Mouse (Mus musculus) erythroid progenitor cell, adult 5-6 weeks (primary cell): ENCODE data around the gene Tmem145. TPM values are rescaled to one million over a fixed set of nuclear protein-coding genes. Genes with fewer than 3 reads are reported as not detected.
A peak's percentile ranks its signal among the peaks of the same experiment; 100 is the strongest.
"Not testable (repeated sequence)": the region's sequence is repeated elsewhere in the genome, so short reads cannot be mapped to it uniquely, and the experiment has no call there.

ENCODE experiments used
- ATAC-seq: replicated peaks from 2 replicates; pipeline ENCODE4 v1.8.0; 2016; ENCODE audit warnings: moderate number of reproducible peaks, mild to moderate bottlenecking, moderate TSS enrichment, inconsistent platforms; ENCODE audit not compliant: poor library complexity, low FRiP score, severe bottlenecking
- total RNA-seq, 2 experiments: library from RNA; stranded (forward) in 1 of 2; stranded (reverse) in 1 of 2; fragments of 150-400 nt in 1 of 2; fragments of 186-747, 209-891 nt in 1 of 2; gene quantifications; 2 replicates each; pipeline versions ENCODE4 v1.2.3 to v1.2.4; 2015 to 2017; ENCODE audit warnings: low replicate concordance in 2 of 2

The Tmem145 gene
- total RNA-seq, 2 experiments from 2014 or later, result not detected

DNA sequence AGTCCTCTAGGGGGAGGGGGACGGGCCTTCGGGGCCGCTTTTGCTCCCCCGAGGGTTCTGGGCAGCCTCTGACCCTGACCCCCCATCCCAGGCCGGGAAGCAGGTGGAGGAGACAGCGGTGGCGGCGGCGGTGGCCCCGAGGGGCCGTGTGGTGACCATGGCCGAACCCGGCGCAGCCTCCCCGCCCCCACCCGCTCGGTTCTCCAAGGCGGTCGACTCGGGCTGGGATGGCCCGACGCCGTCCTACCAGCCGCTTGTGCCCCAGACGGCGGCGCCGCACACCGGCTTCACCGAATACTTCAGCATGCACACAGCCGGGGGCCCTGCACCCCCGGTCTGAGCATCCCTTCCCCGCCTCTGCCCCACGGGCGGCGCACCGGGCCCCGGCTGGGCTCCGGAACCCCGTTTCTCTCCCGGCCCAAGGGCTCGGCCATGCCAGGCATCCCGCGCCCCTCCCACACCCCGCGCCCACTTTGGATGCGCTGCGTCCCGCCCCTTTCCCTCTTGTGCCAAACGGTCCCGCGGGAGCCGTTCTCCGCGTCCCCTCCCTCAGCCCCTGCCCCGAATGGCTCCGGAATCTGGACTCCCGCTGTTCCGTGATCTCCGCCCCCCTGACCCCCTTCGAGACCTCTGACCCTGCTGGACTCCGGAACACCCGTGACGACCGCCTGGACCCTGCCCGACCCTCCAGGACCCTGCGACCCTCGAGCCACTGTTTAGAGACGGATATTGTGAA is 9.6 kb downstream of the Tmem145 start:
- ATAC-seq, result no peak

DNA sequence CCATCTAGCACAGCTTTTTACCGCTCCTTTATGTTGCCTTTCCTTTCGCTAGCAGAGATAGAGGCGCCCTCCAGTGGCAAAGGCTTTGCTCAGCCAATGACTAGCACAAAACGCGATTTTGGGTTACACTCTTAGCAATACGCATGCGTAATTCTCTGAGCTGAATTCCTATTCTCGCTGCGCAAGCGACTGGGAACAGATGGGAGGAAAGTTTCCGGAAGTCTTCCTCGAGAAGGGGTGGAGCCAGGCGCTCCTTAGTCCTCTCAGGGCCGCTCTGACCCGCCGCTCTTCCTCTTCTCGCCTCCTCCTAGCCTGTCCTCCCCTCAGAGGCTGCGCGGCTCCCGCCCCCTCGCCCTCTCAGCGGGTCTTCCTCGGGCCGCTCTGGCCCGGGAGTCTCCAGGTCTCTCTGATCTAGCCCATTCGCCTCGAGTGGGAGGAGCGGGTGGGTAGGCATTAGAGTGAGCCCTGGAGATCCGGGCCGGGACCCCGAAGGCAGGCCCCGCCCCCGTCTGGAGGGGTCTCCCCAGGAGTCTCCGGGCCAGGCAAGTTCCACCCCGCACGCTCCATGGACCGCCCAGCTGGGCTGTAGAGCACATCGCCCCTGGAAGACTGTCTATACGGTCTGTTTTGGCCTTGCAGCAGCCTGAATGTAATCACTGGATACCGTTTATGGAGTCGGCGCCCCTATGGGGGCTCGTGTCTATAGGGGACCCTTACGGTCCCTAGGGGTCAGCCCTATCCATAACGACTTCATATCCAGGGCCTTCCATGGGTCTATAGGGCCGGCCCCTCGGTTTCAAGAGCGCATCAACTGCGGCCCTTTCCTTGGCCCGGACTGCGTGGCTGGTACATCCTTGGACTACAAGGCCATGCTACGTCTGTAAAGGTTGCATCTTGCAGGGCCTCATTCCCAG is 10.9 kb downstream of the Tmem145 start, which contains the start of gene Megf8:
Gene Megf8, plus strand, starts transcription at position 633 of the 914 bp plus-strand sequence.
- ATAC-seq, result peak; percentile 68

GRCm38 (mm10) chr7:25317446-25317999 is 11.6 kb downstream of the Tmem145 start:
- ATAC-seq, result no peak

- no peak for ATAC-seq
Measured at GRCm38 (mm10) chr7:25322058-25322484, 16.2 kb downstream of the Tmem145 start.

- no peak for ATAC-seq
Measured at GRCm38 (mm10) chr7:25323219-25323618, 17.3 kb downstream of the Tmem145 start.

DNA sequence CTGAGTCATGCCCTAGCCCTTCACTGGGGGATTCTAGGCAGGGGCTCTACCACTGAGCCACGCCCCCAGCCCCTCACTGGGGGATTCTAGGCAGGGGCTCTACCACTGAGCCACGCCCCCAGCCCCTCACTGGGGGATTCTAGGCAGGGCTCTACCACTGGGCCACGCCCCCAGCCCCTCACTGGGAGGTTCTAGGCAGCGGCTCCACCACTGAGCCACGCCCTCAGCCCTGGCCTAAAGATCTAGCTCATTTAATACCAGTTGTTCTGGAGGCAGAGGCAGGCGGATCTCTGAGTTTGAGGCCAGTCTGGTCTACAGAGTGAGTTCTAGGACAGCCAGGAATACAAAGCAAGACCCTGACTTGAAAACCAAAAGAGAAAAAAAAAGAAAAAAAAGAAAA is 19.5 kb downstream of the Tmem145 start:
- ATAC-seq, result not testable (repeated sequence)

GRCm38 (mm10) chr7:25326233-25326632 is 20.3 kb downstream of the Tmem145 start:
- no peak for ATAC-seq

DNA sequence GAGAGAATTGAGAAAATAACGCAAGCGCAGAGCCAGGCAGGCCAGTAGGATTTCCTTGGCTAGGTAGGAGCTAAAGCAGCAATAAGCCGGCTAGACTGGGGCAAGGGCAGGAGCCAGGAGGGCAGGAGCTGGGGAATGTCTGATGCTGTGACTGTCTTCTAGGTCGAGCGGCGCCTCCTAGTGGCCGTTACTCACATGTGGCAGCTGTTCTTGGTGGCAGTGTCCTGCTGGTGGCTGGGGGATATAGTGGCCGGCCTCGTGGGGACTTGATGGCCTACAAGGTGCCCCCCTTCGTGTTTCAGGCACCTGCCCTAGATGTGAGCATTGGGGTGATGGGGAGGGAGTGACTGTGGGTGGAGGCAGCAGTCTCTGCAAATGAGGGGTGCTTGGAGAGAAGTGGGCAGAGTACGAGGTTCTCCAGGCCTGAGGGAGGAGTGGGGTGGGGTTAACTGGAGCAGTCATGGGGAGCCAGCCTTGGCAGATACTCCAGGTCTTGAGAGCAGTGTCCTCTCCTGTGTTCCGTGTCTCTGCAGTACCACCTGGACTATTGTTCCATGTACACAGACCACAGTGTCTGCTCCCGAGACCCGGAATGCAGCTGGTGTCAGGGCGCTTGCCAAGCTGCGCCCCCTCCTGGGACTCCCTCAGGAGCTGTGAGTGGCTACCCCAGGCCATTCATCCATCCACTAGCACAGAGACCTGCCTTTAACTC is 27.8 kb downstream of the Tmem145 start:
- peak; percentile 72 for ATAC-seq

DNA sequence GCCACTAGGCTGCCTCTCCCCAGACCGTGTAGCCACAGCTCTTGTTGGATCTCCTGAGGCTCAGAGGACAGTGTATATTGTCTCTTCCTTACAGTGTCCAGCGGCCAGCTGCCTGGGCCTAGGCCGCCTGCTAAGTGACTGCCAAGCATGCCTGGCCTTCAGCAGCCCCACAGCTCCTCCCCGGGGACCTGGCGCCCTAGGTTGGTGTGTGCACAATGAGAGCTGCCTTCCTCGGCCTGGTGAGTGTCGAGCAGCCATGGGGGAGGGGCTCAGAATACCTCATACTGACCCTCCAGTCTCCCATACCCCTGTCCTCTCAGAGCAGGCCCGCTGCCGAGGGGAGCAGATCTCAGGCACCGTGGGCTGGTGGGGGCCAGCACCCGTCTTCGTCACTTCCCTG is 28.6 kb downstream of the Tmem145 start:
- ATAC-seq, result no peak

GRCm38 (mm10) chr7:25339329-25339728 is 33.4 kb downstream of the Tmem145 start:
- ATAC-seq, result no peak

DNA sequence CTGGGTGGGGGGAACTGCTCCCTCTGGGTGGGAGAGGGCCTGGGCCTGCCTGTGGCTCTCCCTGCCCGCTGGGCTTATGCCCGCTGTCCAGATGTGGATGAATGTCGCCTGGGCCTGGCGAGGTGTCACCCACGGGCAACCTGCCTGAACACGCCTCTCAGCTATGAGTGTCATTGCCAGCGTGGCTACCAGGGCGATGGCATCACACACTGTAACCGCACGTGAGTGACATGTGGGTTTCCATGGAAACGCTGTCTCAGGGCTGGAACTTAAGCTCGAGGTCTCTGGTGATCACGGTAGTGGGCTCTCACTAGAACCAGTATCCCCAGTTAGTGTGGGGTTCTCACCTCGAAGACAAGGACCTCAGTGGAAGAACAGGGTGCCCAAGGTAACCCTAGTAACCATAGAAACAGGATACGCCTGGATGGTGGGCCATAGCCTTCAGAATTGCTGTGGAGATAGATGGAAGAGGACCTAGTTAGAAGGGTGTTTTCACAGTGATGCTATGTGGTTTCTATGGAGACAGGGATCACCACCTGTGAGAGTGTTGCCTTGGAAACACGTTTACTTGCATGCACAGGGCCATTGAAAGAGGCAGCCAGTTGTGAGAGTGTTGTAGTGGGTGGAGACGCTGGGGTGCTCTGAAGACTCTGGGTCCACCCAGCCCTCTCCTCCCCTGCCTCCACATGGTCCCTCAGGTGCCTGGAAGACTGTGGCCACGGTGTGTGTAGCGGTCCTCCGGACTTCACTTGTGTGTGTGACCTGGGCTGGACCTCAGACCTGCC is 35.3 kb downstream of the Tmem145 start:
- ATAC-seq, result no peak

DNA sequence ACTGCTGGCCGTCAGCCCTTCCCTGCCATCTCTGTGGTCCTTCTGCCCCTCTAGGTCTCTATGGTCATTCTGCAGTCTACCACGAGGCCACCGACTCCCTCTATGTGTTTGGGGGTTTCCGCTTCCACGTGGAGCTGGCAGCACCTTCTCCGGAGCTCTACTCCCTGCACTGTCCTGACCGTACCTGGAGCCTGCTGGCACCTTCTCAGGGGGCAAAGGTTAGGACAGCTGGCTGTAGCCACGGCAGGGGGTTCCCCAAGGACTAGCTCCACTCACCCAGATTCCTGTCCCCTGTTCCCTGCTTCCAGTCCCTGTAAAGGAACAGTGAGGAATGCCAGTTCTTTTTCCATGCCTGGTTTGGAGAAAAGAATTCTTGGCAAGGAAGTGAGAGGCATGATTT is 43.0 kb downstream of the Tmem145 start:
- ATAC-seq, result no peak

- ATAC-seq, result no peak
Measured at GRCm38 (mm10) chr7:25358721-25359206, 52.9 kb downstream of the Tmem145 start.

DNA sequence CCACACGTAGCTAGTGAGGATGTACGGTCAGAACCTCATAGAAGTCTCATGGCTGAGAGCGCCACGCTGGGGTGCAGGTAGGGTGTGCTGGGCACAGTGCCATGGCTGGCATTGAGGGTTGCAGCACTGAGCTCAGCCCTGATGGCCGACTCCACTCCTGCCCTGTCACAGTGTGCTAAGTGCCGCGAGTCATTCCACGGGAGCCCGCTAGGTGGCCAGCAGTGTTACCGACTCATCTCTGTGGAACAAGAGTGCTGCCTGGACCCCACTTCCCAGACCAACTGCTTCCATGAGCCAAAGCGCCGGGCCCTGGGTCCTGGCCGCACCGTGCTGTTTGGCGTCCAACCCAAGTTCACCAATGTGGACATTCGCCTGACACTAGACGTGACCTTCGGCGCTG is 57.2 kb downstream of the Tmem145 start:
- peak; percentile 26; the same call in 1 of the 2 replicates for ATAC-seq

DNA sequence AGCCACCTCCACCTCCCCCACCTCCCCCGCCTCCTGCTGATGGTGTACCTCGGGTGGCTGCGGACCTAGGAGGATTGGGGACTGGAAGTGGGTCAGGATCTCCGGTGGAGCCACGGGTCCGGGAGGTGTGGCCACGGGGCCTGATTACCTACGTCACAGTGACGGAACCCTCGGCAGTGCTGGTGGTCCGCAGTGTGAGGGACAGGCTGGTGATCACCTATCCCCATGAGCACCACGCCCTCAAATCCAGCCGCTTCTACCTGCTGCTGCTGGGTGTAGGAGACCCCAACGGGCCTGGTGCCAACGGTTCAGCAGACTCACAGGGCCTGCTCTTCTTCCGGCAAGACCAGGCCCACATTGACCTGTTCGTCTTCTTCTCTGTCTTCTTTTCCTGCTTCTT is 57.7 kb downstream of the Tmem145 start:
- ATAC-seq, result no peak
